Mouse (Mus musculus) hindbrain, postnatal 0 days (tissue): ENCODE results near the gene Cacna1s. TPM values are rescaled to one million over a fixed set of nuclear protein-coding genes. Genes with fewer than 3 reads are reported as not detected.

Experiments
- ATAC-seq: fragments of 200-750 bp; cut with Nextera tagmentation; 2 replicates; pipeline ENCODE4 v1.8.0; 2017; ENCODE audit warnings: mild to moderate bottlenecking, moderate TSS enrichment, moderate library complexity
- DNase-seq: peaks from one replicate; pipeline ENCODE4 v3.0.0-alpha.2; 2015; ENCODE audit warnings: low spot score
- H3K27ac ChIP-seq: fragments of 300-500 bp; sonication (generic); 2 replicates; pipeline ENCODE4 v1.5.1; 2014; ENCODE audit warnings: mild to moderate bottlenecking
- H3K27me3 ChIP-seq: fragments of 300-500 bp; sonication (generic); 2 replicates; pipeline ENCODE4 v1.6.1; 2014; ENCODE audit warnings: low read length, mixed read lengths; ENCODE audit not compliant: insufficient read depth
- H3K36me3 ChIP-seq: fragments of 300-500 bp; sonication (generic); 2 replicates; pipeline ENCODE4 v1.6.1; 2014; ENCODE audit warnings: low read length, mixed read lengths; ENCODE audit not compliant: insufficient read depth
- H3K4me1 ChIP-seq: fragments of 300-500 bp; sonication (generic); 2 replicates; pipeline ENCODE4 v1.6.1; 2014; ENCODE audit warnings: antibody characterized with exemption, low read length, mixed read lengths; ENCODE audit not compliant: insufficient read depth
- H3K4me2 ChIP-seq: fragments of 300-500 bp; sonication (generic); 2 replicates; pipeline ENCODE4 v1.6.1; 2014; ENCODE audit warnings: low read depth, mild to moderate bottlenecking, low read length, moderate library complexity, mixed read lengths
- H3K4me3 ChIP-seq: fragments of 300-500 bp; sonication (generic); 2 replicates; pipeline ENCODE4 v1.5.1; 2014; ENCODE audit warnings: low read length
- H3K9ac ChIP-seq: fragments of 300-500 bp; sonication (generic); replicated peaks from 2 replicates; pipeline ENCODE4 v1.6.1; 2014; ENCODE audit warnings: mild to moderate bottlenecking, low read length, moderate library complexity, mixed read lengths
- H3K9me3 ChIP-seq: fragments of 300-500 bp; sonication (generic); 2 replicates; pipeline ENCODE4 v1.6.1; 2016; ENCODE audit warnings: low read length, mixed read lengths
- CTCF ChIP-seq: IDR thresholded peaks from 2 replicates; pipeline ENCODE4 v1.5.1; 2016; ENCODE audit warnings: antibody characterized with exemption, control low read depth, low read depth
- WGBS: fragments of 180-500 bp; shearing (Covaris S2); extraction: QIAGEN DNeasy Blood & Tissue Kit; methylation state at CpG from one replicate; pipeline ENCODE4 v1.1.7; 2014; 5-methylcytosine and 5-hydroxymethylcytosine counted together
- polyA plus RNA-seq: library from polyadenylated mRNA; unstranded; fragments of >200 nt; fragmentation: Nextera tagmentation; extraction: Ambion mirVana; gene quantifications from 2 replicates; pipeline ENCODE4 v1.2.1, GENCODE M21; 2015
- total RNA-seq: library from RNA; depleted of rRNA; stranded (reverse); fragments of >200 nt; gene quantifications from 2 replicates; pipeline ENCODE4 v1.2.3, GENCODE M21; 2014

Gene Cacna1s
- total and polyA plus RNA-seq, 2 experiments from 2014 or later = 0.53 to 1.9 TPM

- no peak overlapping the region for H3K9ac ChIP-seq
- H3K27ac ChIP-seq = no peak overlapping the region
- H3K27me3 ChIP-seq = no peaks in the 10 kb centered on the region
- DNase-seq (no peak), ATAC-seq (no peak)
- no peak overlapping the region for H3K4me3 ChIP-seq
- H3K4me1 ChIP-seq = peaks cover 16% of the 10 kb centered on the region; the same call in 1 of the 2 replicates
- no peaks in the 10 kb centered on the region for H3K9me3 ChIP-seq
- H3K36me3 ChIP-seq = no peaks in the 10 kb centered on the region
- WGBS = 72% methylated on average over 1 of the region's 1 CpGs
- H3K4me2 ChIP-seq = no peak overlapping the region
- no peak for TF ChIP-seq CTCF
Measured at GRCm38 (mm10) chr1:136120263-136120603, 67.7 kb downstream of the Cacna1s start.

- no peak overlapping the region for H3K9ac ChIP-seq
- H3K4me3 ChIP-seq = no peak overlapping the region
- H3K9me3 ChIP-seq = no peaks in the 10 kb centered on the region
- H3K27me3 ChIP-seq = no peaks in the 10 kb centered on the region
- H3K4me1 ChIP-seq = peaks cover 16% of the 10 kb centered on the region; the same call in 1 of the 2 replicates
- no peak overlapping the region for H3K27ac ChIP-seq
- no peak for TF ChIP-seq CTCF
- whole genome bisulfite sequencing = 58% methylated on average over 6 of the region's 6 CpGs
- H3K4me2 ChIP-seq = no peak overlapping the region
- no peaks in the 10 kb centered on the region for H3K36me3 ChIP-seq
- no peak for DNase-seq
- no peak for ATAC-seq
Measured at GRCm38 (mm10) chr1:136120785-136121184, 68.2 kb downstream of the Cacna1s start.

GRCm38 (mm10) chr1:136122030-136122429 lies 69.5 kb downstream of the Cacna1s start:
- DNase-seq = no peak
- TF ChIP-seq CTCF = no peak
- 65% methylated on average over 8 of the region's 8 CpGs for WGBS
- Histone ChIP-seq H3K4me2 (no peak overlapping the region), H3K4me3 (no peak overlapping the region), H3K27ac (no peak overlapping the region), H3K36me3 (no peaks in the 10 kb centered on the region), H3K9me3 (no peaks in the 10 kb centered on the region), H3K27me3 (no peaks in the 10 kb centered on the region), H3K4me1 (peaks cover 16% of the 10 kb centered on the region; the same call in 1 of the 2 replicates), H3K9ac (no peak overlapping the region)
- no peak for ATAC-seq

- Histone ChIP-seq H3K4me1 (peaks cover 19% of the 10 kb centered on the region), H3K27me3 (no peaks in the 10 kb centered on the region), H3K9ac (no peak overlapping the region), H3K4me2 (no peak overlapping the region), H3K27ac (no peak overlapping the region), H3K9me3 (no peaks in the 10 kb centered on the region), H3K36me3 (no peaks in the 10 kb centered on the region), H3K4me3 (no peak overlapping the region)
- DNase-seq (no peak), ATAC-seq (no peak)
- no peak for TF ChIP-seq CTCF
- WGBS = 82% methylated on average over 10 of the region's 10 CpGs
Measured at GRCm38 (mm10) chr1:136126159-136126765, 73.7 kb downstream of the Cacna1s start.

GRCm38 (mm10) chr1:136126895-136127294 lies 74.3 kb downstream of the Cacna1s start:
- 72% methylated on average over 10 of the region's 10 CpGs for WGBS
- no peaks in the 10 kb centered on the region for H3K36me3 ChIP-seq
- H3K27me3 ChIP-seq = no peaks in the 10 kb centered on the region
- TF ChIP-seq CTCF = no peak
- no peak overlapping the region for H3K27ac ChIP-seq
- no peak overlapping the region for H3K4me2 ChIP-seq
- H3K4me1 ChIP-seq = peaks cover 19% of the 10 kb centered on the region
- H3K9me3 ChIP-seq = no peaks in the 10 kb centered on the region
- H3K9ac ChIP-seq = no peak overlapping the region
- H3K4me3 ChIP-seq = no peak overlapping the region
- ATAC-seq (no peak), DNase-seq (no peak)

- DNase-seq = no peak
- Histone ChIP-seq H3K4me2 (no peak overlapping the region), H3K9me3 (no peaks in the 10 kb centered on the region), H3K9ac (no peak overlapping the region), H3K27ac (no peak overlapping the region), H3K4me3 (no peak overlapping the region), H3K27me3 (no peaks in the 10 kb centered on the region), H3K4me1 (peaks cover 19% of the 10 kb centered on the region), H3K36me3 (no peaks in the 10 kb centered on the region)
- no peak for ATAC-seq
- WGBS = 73% methylated on average over 3 of the region's 3 CpGs
- TF ChIP-seq CTCF = no peak
Measured at GRCm38 (mm10) chr1:136127856-136128255, 75.3 kb downstream of the Cacna1s start.

GRCm38 (mm10) chr1:136128416-136128815 lies 75.9 kb downstream of the Cacna1s start:
- Histone ChIP-seq H3K27me3 (no peaks in the 10 kb centered on the region), H3K27ac (no peak overlapping the region), H3K9me3 (no peaks in the 10 kb centered on the region), H3K4me1 (peaks cover 19% of the 10 kb centered on the region), H3K4me2 (no peak overlapping the region), H3K9ac (no peak overlapping the region), H3K4me3 (no peak overlapping the region), H3K36me3 (no peaks in the 10 kb centered on the region)
- TF ChIP-seq CTCF = no peak
- WGBS = 41% methylated on average over 5 of the region's 5 CpGs
- DNase-seq (no peak), ATAC-seq (no peak)
